Mouse (Mus musculus): ENCODE data around the gene Magi2.

Magi2 gene

GRCm38 (mm10) chr5:20362154-20362553 lies 1135.3 kb downstream of the Magi2 start:
- no peak for DNase-seq (ENCODE audit: low spot score in 2 of 2)

DNA sequence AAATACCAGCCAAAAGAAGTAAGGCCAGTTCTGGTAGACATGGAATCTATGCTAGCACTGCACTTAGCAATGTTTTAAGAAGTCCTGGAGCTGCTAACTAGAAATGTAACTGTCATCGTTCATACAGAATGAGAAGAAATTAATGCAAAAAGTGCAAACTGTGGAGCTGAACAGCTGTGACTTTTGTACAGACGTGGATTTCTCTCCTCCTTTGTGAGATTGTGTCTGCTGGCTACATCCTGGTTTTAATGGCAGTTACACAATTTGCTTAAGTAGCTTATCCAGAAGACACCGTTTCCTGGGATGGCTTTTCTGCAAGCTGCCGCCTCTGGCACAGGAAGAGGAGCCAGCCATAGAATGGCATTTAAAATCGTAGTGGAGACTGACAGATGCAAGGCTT lies 1136.4 kb downstream of the Magi2 start:
- no peak for DNase-seq (ENCODE audit: low spot score in 2 of 2)

DNA sequence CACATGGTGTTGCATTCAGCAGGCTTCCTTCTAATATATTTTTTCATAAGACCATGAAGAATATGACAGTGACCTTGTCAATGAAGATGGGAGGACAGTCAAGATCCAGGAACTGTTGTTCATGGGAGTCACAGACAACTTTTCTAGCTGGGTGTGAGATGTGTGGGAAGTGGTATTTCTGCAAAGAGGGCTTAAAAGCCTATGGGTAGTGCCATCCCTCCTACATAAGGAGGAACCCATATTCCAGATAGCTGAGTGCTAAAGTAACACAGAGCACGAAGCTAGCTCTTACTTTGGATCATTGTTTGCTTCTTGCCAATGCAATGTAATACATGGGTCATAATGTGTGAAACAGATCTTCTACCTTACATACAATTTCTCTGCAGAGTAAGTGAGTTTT lies 1146.8 kb downstream of the Magi2 start:
- DNase-seq (ENCODE audit: low spot score in 2 of 2): no peak

DNA sequence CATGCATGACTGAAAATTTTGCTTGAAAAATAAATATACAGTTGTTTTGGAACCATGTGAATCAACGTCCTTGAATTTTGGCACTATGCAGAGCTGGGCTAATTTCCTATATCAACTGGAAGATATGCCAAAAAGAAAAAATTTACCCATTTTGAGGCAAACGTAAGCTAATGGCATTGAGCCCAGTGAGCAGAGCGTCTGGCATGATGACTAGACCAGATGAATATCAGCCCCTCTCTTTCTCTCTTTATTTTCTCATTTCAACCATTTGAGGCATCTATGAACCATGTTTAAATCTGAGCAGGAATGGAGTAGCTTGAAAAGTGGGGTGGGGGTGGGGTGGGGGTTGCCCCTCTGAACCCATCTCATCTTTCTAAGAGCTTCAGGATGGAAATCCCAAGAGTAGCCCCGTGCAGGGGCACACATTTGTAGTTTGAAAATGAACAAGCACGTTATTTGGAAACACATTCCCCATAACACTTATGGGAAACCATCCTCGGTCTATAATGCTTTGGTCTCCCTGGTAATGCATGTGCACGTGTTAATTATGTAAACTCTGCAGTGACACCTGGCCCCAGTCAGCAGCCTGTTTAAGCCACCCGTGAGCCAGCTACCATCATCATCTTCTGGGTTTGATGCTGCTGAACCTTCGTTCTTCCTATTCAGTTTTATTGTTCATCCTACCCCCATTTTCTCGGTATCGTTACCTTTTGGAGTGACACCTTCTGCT lies 1151.4 kb downstream of the Magi2 start:
- no peak for DNase-seq (ENCODE audit: low spot score in 2 of 2)

DNA sequence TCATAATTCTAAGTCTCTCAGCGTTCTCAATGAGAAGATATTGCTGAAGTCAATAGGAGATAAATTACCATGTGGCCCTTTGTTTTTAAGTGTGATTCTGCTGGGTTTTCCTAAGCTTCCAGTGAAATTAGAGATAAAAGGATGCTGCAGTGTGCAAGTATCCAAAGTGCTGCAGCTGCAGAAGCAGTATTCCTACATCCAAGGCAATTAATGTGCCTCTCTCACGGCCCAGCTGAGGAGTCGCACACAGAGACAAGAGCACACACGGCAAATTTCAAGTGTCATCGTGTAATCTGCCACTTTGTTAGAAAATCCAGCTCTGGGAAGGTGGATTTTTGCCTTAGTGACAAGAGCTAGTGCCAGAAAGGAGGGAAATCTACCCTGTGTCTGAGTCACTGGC lies 1177.7 kb downstream of the Magi2 start:
- DNase-seq (ENCODE audit: low spot score in 2 of 2): no peak

DNA sequence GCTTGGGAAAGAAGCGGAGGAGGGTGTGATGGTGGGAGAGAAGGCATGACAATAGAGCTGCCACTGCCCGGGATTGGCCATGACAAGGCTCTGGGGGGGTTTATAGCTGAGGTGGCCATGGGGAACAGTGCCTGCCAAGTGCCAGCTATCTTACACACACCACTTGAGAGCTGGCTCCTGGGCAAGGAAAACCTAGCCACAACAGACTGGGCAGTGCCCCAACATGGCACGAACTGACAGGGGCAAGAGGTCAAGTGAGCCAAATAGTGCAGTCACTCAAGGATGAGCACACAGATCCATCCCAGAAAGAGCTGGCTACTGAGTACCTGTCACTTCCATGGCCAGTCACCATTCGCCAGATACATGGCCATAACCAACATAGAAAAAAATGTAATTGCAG lies 1179.8 kb downstream of the Magi2 start:
- DNase-seq (ENCODE audit: low spot score in 2 of 2): no peak

- DNase-seq (ENCODE audit: low spot score in 2 of 2): no peak
Measured at GRCm38 (mm10) chr5:20415320-20415719, 1188.5 kb downstream of the Magi2 start.

DNA sequence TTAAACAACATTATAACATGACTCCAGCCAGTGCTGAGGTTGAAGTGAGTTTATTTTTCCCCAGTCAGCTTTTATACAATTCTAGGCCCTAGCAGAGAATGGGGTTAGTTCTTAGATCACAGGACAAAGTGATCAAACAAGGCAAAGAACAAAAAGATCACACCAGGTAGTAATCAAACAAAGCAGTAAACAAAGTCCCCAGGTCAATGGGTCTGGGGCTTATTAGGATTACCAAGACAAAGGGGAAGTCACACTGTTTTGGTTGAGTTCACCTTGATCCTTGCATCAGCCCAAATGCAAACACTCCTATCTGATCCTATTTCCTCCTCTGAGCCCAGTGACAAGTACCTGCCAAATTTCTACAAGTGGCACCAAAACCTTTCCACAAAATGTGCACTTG lies 1190.5 kb downstream of the Magi2 start:
- DNase-seq (ENCODE audit: low spot score in 2 of 2): no peak

GRCm38 (mm10) chr5:20432148-20432813 lies 1205.4 kb downstream of the Magi2 start:
- DNase-seq (ENCODE audit: low spot score in 2 of 2): no peak

DNA sequence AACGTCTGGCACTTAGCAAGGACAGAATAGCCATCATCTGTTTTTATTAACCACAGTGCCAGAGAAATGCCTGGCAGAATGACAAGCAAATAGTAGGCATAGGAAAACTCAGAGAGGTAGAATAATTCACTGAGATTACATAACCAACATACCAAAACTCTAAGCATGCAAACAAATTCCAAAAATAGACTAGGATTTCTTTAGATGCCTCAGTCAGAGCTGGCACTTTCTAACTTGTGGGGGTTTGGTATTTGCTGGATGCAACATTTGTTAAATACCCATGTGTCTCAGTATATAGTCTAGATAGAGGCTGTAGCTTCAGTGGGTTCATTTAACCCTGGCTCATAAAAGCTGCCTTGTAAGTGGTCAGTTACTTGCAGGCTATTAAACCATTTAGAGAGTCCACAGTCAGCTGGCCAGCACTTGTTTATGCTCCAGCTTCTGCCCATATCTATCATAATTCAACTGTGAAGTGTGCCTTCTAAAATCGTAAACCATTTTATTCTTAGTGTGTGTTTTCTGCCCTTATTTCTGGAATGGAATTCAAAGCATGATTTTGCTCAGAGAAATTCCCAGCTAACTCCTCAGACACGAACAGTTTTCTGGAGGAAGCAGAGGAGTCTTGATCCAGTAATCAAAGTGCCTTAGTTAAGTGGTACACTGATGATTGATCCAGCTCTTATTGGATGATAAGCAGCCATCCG lies 1219.8 kb downstream of the Magi2 start:
- DNase-seq (ENCODE audit: low spot score in 2 of 2): no peak

DNA sequence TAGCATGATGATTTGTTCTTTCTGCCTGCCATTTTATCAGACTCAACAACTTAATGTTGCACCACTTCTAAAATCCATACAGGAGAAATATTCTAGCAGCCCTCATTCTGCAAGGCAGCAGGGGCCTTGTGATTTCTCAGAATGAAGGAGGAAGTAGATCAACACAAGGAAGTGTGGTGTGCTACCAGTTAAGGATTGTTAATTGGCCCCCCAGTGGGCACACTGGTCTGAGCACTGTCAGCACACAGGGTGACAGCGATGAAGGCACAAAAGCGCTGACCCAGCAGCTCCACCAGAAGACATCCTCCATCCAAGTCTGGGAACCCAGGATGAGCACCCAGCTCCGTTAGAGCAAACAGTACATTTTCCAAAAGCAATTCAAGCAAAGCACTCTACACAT lies 1229.3 kb downstream of the Magi2 start:
- DNase-seq (ENCODE audit: low spot score in 2 of 2): no peak

- DNase-seq (ENCODE audit: low spot score in 2 of 2): no peak
Measured at GRCm38 (mm10) chr5:20457742-20458510, 1231.1 kb downstream of the Magi2 start.

GRCm38 (mm10) chr5:20461709-20462108 lies 1234.9 kb downstream of the Magi2 start:
- DNase-seq (ENCODE audit: low spot score in 2 of 2): no peak

DNA sequence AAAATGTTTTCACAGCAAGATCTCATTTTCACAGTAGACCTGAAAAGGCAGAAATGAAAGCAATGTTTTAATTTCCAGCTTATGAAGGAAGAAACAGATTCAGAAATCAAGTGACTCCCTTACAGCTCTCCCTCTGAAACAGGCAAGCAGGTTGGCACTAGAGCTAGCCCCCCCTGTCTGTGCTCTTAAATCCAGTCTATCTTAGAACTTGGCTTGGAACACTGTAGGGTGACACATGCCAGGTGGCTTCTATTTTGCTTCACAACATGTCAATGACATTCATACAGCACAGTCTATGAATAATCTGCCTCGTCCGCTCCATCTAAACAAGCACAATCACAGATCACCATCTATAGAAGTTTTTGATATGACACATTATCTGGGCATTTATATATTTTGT lies 1235.5 kb downstream of the Magi2 start:
- DNase-seq (ENCODE audit: low spot score in 2 of 2): no peak

DNA sequence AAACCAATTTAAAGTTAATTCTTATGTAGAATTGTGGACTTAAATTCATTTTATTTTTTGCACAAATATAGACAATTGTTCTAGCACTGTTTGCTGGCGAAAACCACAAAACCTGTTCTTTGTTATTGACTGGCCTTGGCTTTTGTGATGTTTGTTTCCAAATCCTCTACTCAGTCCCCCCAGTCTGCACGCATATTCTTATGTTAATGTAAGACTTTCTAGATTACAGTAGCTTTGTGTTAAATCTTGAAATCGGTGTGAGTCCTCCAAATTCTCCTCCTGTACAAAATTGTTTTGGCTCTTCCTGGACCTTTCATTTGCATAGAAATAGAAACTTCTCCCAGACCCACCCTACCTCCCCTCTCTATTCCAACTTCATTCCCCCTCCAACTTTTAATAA lies 1242.9 kb downstream of the Magi2 start:
- DNase-seq (ENCODE audit: low spot score in 2 of 2): no peak

DNA sequence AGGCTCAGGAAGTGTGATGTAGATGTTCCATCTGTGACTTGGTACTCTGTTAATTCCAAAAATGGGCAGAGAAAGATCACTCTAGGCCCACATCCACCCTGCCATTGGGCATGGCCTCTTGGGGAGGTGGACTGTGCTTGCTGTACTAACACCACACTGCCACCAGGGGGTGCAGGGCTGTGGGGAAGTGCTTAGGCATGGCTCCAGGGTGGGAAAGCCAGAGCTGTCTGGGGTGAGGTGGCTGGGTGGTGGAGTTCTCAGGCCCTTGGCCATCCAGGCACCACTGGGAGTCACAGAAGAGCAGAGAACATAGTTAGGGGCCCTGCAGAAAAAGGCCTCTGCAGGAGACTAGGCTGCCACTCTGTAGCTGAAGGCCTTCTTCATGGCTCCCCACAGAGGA lies 1243.6 kb downstream of the Magi2 start:
- peak; percentile 8 to 29 for DNase-seq (ENCODE audit: low spot score in 2 of 2)

- DNase-seq (ENCODE audit: low spot score in 2 of 2): no peak
Measured at GRCm38 (mm10) chr5:20484505-20484904, 1257.7 kb downstream of the Magi2 start.

DNA sequence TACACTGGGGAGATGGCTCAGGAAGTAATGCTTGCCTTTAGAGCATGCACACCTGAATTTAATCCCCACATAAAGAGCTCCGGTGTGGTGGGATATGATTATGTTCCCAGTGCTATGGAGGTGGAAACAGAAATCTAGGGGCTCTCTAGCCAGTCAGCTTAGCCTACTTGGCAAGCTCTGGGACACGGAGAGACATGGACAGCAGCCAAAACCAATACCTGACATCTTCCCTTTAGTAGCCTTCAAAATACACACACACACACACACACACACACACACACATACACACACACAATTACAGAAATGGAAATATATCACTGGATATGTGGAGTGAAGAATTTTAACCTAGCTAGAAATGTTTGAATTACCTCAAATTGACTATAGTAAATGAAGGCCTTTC lies 1265.1 kb downstream of the Magi2 start:
- no peak for DNase-seq (ENCODE audit: low spot score in 2 of 2)

DNA sequence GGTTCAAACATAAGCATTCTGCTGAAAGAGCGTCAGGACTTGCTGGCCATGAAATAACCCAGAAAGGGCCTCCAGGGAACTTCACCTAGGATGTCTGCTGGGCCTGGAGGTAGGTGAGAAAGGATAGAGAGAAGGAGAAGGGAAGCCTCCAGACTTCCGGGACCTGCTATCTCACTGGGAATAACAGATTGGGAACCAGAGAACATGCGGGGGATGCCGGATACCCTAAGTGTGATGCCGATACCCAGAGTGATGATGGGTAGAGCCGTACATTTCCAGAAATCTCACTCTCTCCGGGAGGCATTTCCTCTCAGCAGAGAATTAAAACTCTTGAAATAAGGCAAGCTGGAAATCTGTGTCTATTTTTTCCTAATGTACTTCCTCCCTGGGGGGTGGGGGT lies 1265.8 kb downstream of the Magi2 start:
- no peak for DNase-seq (ENCODE audit: low spot score in 2 of 2)

DNA sequence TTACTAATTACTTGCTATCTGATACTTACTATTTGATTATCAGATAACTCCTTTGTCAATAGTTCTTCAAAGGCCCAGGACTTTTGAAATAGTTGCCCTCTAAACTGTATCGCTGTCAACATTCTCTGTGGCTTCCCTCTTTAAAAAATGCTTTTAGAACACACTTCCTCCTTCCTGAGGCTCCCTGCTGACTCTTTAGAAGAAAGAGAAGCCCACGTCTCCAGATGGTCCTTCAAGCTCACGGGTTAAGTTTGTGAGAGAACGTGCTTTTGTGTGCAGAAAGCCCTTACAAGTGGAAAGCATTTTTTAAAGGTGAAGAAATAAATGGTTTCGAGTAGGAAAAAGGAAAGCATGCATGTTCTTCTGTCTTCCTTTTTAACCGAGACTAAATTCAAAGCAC lies 1267.2 kb downstream of the Magi2 start:
- no peak for DNase-seq (ENCODE audit: low spot score in 2 of 2)

- DNase-seq (ENCODE audit: low spot score in 2 of 2): no peak
Measured at GRCm38 (mm10) chr5:20496924-20497323, 1270.1 kb downstream of the Magi2 start.

DNA sequence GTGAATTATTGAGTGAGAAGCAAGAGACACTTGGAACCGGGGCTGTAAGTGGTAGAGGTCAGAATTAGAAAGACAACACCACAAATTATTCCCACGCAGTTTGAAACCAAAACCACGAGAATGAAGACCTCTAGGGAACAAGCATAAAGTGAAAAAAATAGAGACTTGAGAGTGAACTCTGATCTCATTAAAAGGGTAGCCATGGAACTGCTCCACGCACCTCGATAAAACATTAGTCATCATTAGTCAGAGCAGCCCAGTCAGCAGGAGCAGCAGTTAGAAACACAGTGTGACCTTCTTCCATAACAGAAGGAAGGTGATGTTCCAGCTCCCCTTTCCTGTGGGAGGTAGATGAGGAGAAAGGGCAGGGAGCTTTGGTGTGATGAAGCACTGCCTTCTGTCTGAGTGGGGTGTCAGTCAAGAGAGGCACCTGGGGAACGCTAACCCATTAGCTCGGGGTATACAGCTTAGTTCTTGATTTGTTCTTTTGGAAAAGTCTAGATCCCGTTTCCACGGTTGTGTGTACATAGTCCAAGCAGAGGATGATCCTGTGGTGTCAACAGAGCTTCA lies 1272.3 kb downstream of the Magi2 start:
- no peak for DNase-seq (ENCODE audit: low spot score in 2 of 2)

All from natural killer cell, adult 2 months (primary cell).